Comparison of ENCODE assay signal across 18 mouse cellular contexts in genomic region chr6:137277587-137277994, GRCm38 (mm10). TPM values are rescaled to one million over a fixed set of nuclear protein-coding genes. Genes with fewer than 3 reads are reported as not detected.
A peak's percentile ranks its signal among the peaks of the same experiment; 100 is the strongest.
DNase-seq lines count a peak whose midpoint lies in the region; ATAC-seq and TF ChIP-seq lines count a peak whose summit lies in the region.
"Had no signal": no experiment of that assay in that cellular context is flagged by ENCODE, and none has a peak within 500 bp of the region (broad histone marks: within the 10 kb centered on the region; RNA-seq: fewer than 3 reads in every experiment).

No protein-coding gene starts in this region.

- H3K4me3 ChIP-seq in embryonic facial prominence, embryonic 11.5 days (ENCODE audit: low read depth, low read length): no peak overlapping the region
- H3K4me3 ChIP-seq in embryonic facial prominence, embryonic 10.5 days: no peak overlapping the region
- H3K4me3 ChIP-seq in neural tube, embryonic 11.5 days (ENCODE audit: low read depth, low read length): no peak overlapping the region
- H3K4me3 ChIP-seq in midbrain, embryonic 13.5 days (replicated peaks): no peak overlapping the region
- H3K4me3 ChIP-seq in stomach, postnatal 0 days (ENCODE audit: low read depth, low read length): no peak overlapping the region
- H3K4me3 ChIP-seq: embryonic facial prominence, embryonic 15.5 days; heart, adult 2 months had no signal

- H3K27me3 ChIP-seq in embryonic facial prominence, embryonic 11.5 days (ENCODE audit: control insufficient read depth, insufficient read depth, low read length): no peaks in the 10 kb centered on the region
- H3K27me3 ChIP-seq in embryonic facial prominence, embryonic 10.5 days (replicated peaks; ENCODE audit: low read depth, poor library complexity, severe bottlenecking): no peaks in the 10 kb centered on the region
- no peaks in the 10 kb centered on the region for H3K27me3 ChIP-seq in neural tube, embryonic 11.5 days (ENCODE audit: control insufficient read depth, insufficient read depth, low read length)
- H3K27me3 ChIP-seq in midbrain, embryonic 13.5 days: no peaks in the 10 kb centered on the region
- H3K27me3 ChIP-seq in stomach, postnatal 0 days (ENCODE audit: control insufficient read depth, insufficient read depth, low read length): no peaks in the 10 kb centered on the region
- H3K27me3 ChIP-seq: embryonic facial prominence, embryonic 15.5 days had no signal

- ATAC-seq in embryonic facial prominence, embryonic 11.5 days (replicated peaks; ENCODE audit: insufficient number of reproducible peaks, low FRiP score, low TSS enrichment, low read depth): peak; percentile 55; the same call in 1 of the 2 replicates
- ATAC-seq in neural tube, embryonic 11.5 days (ENCODE audit: insufficient read depth, low FRiP score, low TSS enrichment): peak; percentile 37; the same call in 1 of the 2 replicates
- peak; percentile 90 for ATAC-seq in midbrain, embryonic 13.5 days
- ATAC-seq in stomach, postnatal 0 days (ENCODE audit: low FRiP score, low TSS enrichment): no peak
- no peak for ATAC-seq in megakaryocyte, adult 5-6 weeks (ENCODE audit: poor library complexity, severe bottlenecking)

- H3K27ac ChIP-seq in embryonic facial prominence, embryonic 11.5 days (replicated peaks; ENCODE audit: low read depth, low read length): no peak overlapping the region
- no peak overlapping the region for H3K27ac ChIP-seq in embryonic facial prominence, embryonic 10.5 days (replicated peaks)
- H3K27ac ChIP-seq in neural tube, embryonic 11.5 days (ENCODE audit: low read depth, low read length): no peak overlapping the region
- peak overlapping the region; percentile 66 for H3K27ac ChIP-seq in midbrain, embryonic 13.5 days
- H3K27ac ChIP-seq in stomach, postnatal 0 days (replicated peaks): no peak overlapping the region
- H3K27ac ChIP-seq: embryonic facial prominence, embryonic 15.5 days; heart, adult 2 months had no signal

- no peaks in the 10 kb centered on the region for H3K4me1 ChIP-seq in embryonic facial prominence, embryonic 11.5 days (ENCODE audit: control insufficient read depth, insufficient read depth, low read length)
- H3K4me1 ChIP-seq in embryonic facial prominence, embryonic 10.5 days: no peaks in the 10 kb centered on the region
- H3K4me1 ChIP-seq in neural tube, embryonic 11.5 days (ENCODE audit: control insufficient read depth, insufficient read depth, low read length): no peaks in the 10 kb centered on the region
- H3K4me1 ChIP-seq in midbrain, embryonic 13.5 days (replicated peaks): peaks cover 38% of the 10 kb centered on the region
- no peaks in the 10 kb centered on the region for H3K4me1 ChIP-seq in stomach, postnatal 0 days (replicated peaks; ENCODE audit: control insufficient read depth, insufficient read depth)
- H3K4me1 ChIP-seq: embryonic facial prominence, embryonic 15.5 days had no signal

- H3K9ac ChIP-seq in embryonic facial prominence, embryonic 11.5 days (replicated peaks; ENCODE audit: low read length): no peak overlapping the region
- no peak overlapping the region for H3K9ac ChIP-seq in neural tube, embryonic 11.5 days (ENCODE audit: low read length)
- H3K9ac ChIP-seq in midbrain, embryonic 13.5 days (replicated peaks): no peak overlapping the region
- H3K9ac ChIP-seq in stomach, postnatal 0 days (ENCODE audit: low read length): no peak overlapping the region
- H3K9ac ChIP-seq: embryonic facial prominence, embryonic 15.5 days had no signal

- no peak for TF ChIP-seq CTCF in stomach, postnatal 0 days (IDR thresholded peaks at IDR 0.05; ENCODE audit: low read depth)

- 68% methylated on average over 12 of the region's 12 CpGs for WGBS in embryonic facial prominence, embryonic 11.5 days
- 67% methylated on average over 12 of the region's 12 CpGs for WGBS in embryonic facial prominence, embryonic 10.5 days
- WGBS in neural tube, embryonic 11.5 days: 63% methylated on average over 12 of the region's 12 CpGs
- 6% methylated on average over 12 of the region's 12 CpGs for WGBS in midbrain, embryonic 13.5 days
- 61% methylated on average over 12 of the region's 12 CpGs for WGBS in stomach, postnatal 0 days

- H3K36me3 ChIP-seq in embryonic facial prominence, embryonic 11.5 days (replicated peaks; ENCODE audit: control insufficient read depth, insufficient read depth, low read depth, low read length): no peaks in the 10 kb centered on the region
- H3K36me3 ChIP-seq in embryonic facial prominence, embryonic 10.5 days (replicated peaks): no peaks in the 10 kb centered on the region
- H3K36me3 ChIP-seq in neural tube, embryonic 11.5 days (ENCODE audit: control insufficient read depth, insufficient read depth, low read length): no peaks in the 10 kb centered on the region; the same call in 1 of the 2 replicates
- no peaks in the 10 kb centered on the region for H3K36me3 ChIP-seq in midbrain, embryonic 13.5 days
- no peaks in the 10 kb centered on the region for H3K36me3 ChIP-seq in stomach, postnatal 0 days (ENCODE audit: control insufficient read depth, insufficient read depth, low read length)
- H3K36me3 ChIP-seq: embryonic facial prominence, embryonic 15.5 days; G1E had no signal

- no peaks in the 10 kb centered on the region for H3K9me3 ChIP-seq in embryonic facial prominence, embryonic 11.5 days (replicated peaks; ENCODE audit: control insufficient read depth, low read length)
- H3K9me3 ChIP-seq in embryonic facial prominence, embryonic 10.5 days: no peaks in the 10 kb centered on the region
- H3K9me3 ChIP-seq in neural tube, embryonic 11.5 days (ENCODE audit: control insufficient read depth, low read length): no peaks in the 10 kb centered on the region
- H3K9me3 ChIP-seq in midbrain, embryonic 13.5 days: no peaks in the 10 kb centered on the region
- H3K9me3 ChIP-seq in stomach, postnatal 0 days (ENCODE audit: control insufficient read depth, low read length): no peaks in the 10 kb centered on the region
- H3K9me3 ChIP-seq: embryonic facial prominence, embryonic 15.5 days had no signal

- TF ChIP-seq EP300 in stomach, postnatal 0 days (optimal IDR thresholded peaks at IDR 0.05): no peak

- no peak for DNase-seq in embryonic facial prominence, embryonic 11.5 days (ENCODE audit: low spot score)
- DNase-seq in embryonic facial prominence, embryonic 10.5 days (ENCODE audit: low spot score): no peak
- peak; percentile 27 for DNase-seq in neural tube, embryonic 11.5 days (ENCODE audit: low spot score)
- DNase-seq in neural tube, embryonic 10.5 days (ENCODE audit: extremely low spot score, low spot score): no peak
- peak; percentile 81 for DNase-seq in retina, postnatal 1 day
- DNase-seq in stomach, postnatal 0 days (ENCODE audit: low spot score): no peak
- DNase-seq: adrenal gland, postnatal 36 days; cerebellum, adult 18-20 months; heart, adult 2 months; heart, postnatal 10 days; kidney, adult 11 months; lung, adult 2 months had no signal

- no peak overlapping the region for H3K4me2 ChIP-seq in embryonic facial prominence, embryonic 11.5 days (ENCODE audit: low read depth, low read length)
- H3K4me2 ChIP-seq in neural tube, embryonic 11.5 days (ENCODE audit: low read depth): no peak overlapping the region
- peak overlapping the region; percentile 33 for H3K4me2 ChIP-seq in midbrain, embryonic 13.5 days (replicated peaks)
- no peak overlapping the region for H3K4me2 ChIP-seq in stomach, postnatal 0 days (replicated peaks; ENCODE audit: low read depth)
- H3K4me2 ChIP-seq: embryonic facial prominence, embryonic 15.5 days had no signal

RNA-seq across cellular contexts. Expression of gene Ptpro, which starts 25.5 kb away (rescaled TPM):
- polyA plus RNA-seq in embryonic facial prominence, embryonic 11.5 days (2014; fragmentation: Nextera tagmentation; extraction: Ambion mirVana): 4.5 and 5.7 TPM in 2 replicates
- polyA plus RNA-seq in embryonic facial prominence, embryonic 10.5 days (2016; fragmentation: Nextera tagmentation; extraction: Ambion mirVana): 2.3 and 2.4 TPM in 2 replicates
- polyA plus RNA-seq in neural tube, embryonic 11.5 days (2014; fragmentation: Nextera tagmentation; extraction: Ambion mirVana): 15.9 and 18.5 TPM in 2 replicates
- polyA plus RNA-seq in midbrain, embryonic 13.5 days (2015; fragmentation: Nextera tagmentation; extraction: Ambion mirVana): 48.2 and 53.3 TPM in 2 replicates
- polyA plus RNA-seq in stomach, postnatal 0 days (2015; fragmentation: Nextera tagmentation; extraction: Ambion mirVana): 2.1 and 2.4 TPM in 2 replicates
- 134 and 141 TPM in 2 replicates for total RNA-seq in megakaryocyte, adult 5-6 weeks (2015)
- 127 and 133 TPM in 2 replicates for total RNA-seq in megakaryocyte, adult 5-6 weeks (2017)
- total RNA-seq: megakaryocyte-erythroid progenitor cell, adult 5-6 weeks had no signal
- polyA plus RNA-seq: C2C12, G1E had no signal

Comparison
In these comparisons a context has a peak if more than half of its experiments do, and no peak if none do; other contexts are left out.
1. DNase-seq: peak in neural tube, embryonic 11.5 days (single experiment) and retina, postnatal 1 day (single experiment); none in embryonic facial prominence, embryonic 11.5 days (single experiment), embryonic facial prominence, embryonic 10.5 days (single experiment), neural tube, embryonic 10.5 days (single experiment) and stomach, postnatal 0 days (single experiment).
2. ATAC-seq: peak in embryonic facial prominence, embryonic 11.5 days (single experiment), neural tube, embryonic 11.5 days (single experiment) and midbrain, embryonic 13.5 days (single experiment); none in stomach, postnatal 0 days (single experiment) and megakaryocyte, adult 5-6 weeks (single experiment).